Mouse (Mus musculus) heart, embryonic 13.5 days (tissue): ENCODE results near the gene Zfp648. TPM values are rescaled to one million over a fixed set of nuclear protein-coding genes. Genes with fewer than 3 reads are reported as not detected.
A peak's percentile ranks its signal among the peaks of the same experiment; 100 is the strongest.

Source experiments
- ATAC-seq: fragments of 200-750 bp; cut with Nextera tagmentation; 2 replicates; pipeline ENCODE4 v1.8.0; 2017; ENCODE audit warnings: moderate TSS enrichment; ENCODE audit not compliant: insufficient number of reproducible peaks, low FRiP score, low TSS enrichment; ENCODE audit errors: extremely low read depth
- H3K27ac ChIP-seq: fragments of 300-500 bp; sonication (generic); replicated peaks from 2 replicates; pipeline ENCODE4 v1.5.1; 2015; ENCODE audit warnings: moderate library complexity, mild to moderate bottlenecking, inconsistent platforms
- H3K27me3 ChIP-seq: fragments of 300-500 bp; sonication (generic); replicated peaks from 2 replicates; pipeline ENCODE4 v1.6.1; 2015; ENCODE audit warnings: mild to moderate bottlenecking, inconsistent platforms
- H3K36me3 ChIP-seq: fragments of 300-500 bp; sonication (generic); 2 replicates; pipeline ENCODE4 v1.6.1; 2015; ENCODE audit warnings: mild to moderate bottlenecking, inconsistent platforms
- H3K4me1 ChIP-seq: fragments of 300-500 bp; sonication (generic); 2 replicates; pipeline ENCODE4 v1.6.1; 2015; ENCODE audit warnings: inconsistent platforms
- H3K4me2 ChIP-seq: fragments of 300-500 bp; sonication (generic); 2 replicates; pipeline ENCODE4 v1.6.1; 2015; ENCODE audit warnings: inconsistent platforms, mild to moderate bottlenecking, moderate library complexity
- H3K4me3 ChIP-seq: fragments of 300-500 bp; sonication (generic); 2 replicates; pipeline ENCODE4 v1.5.1; 2015; ENCODE audit warnings: moderate library complexity, mild to moderate bottlenecking, inconsistent platforms
- H3K9ac ChIP-seq: fragments of 300-500 bp; sonication (generic); 2 replicates; pipeline ENCODE4 v1.6.1; 2015; ENCODE audit warnings: inconsistent platforms, mild to moderate bottlenecking, moderate library complexity
- H3K9me3 ChIP-seq: fragments of 300-500 bp; sonication (generic); 2 replicates; pipeline ENCODE4 v1.6.1; 2016; ENCODE audit warnings: inconsistent platforms
- WGBS: fragments of 180-500 bp; shearing (Covaris S2); methylation state at CpG from one replicate; pipeline ENCODE4 v1.1.7; 2015; ENCODE audit warnings: mixed read lengths; 5-methylcytosine and 5-hydroxymethylcytosine counted together
- polyA plus RNA-seq: library from polyadenylated mRNA; unstranded; fragments of >200 nt; fragmentation: Nextera tagmentation; extraction: Ambion mirVana; gene quantifications from 2 replicates; pipeline ENCODE4 v1.2.1, GENCODE M21; 2015

The Zfp648 gene
- polyA plus RNA-seq, result 0.08 and 0.12 TPM in 2 replicates

GRCm38 (mm10) chr1:154200955-154201722, at the start of gene Zfp648:
Gene Zfp648, plus strand, starts transcription at chr1:154201187.
- Histone ChIP-seq H3K9me3 (no peaks in the 10 kb centered on the region), H3K4me2 (0 out of 2 replicates have a peak within 1 kb of the TSS, but pooled peaks have one; percentile 11), H3K4me1 (peaks cover 18% of the 10 kb centered on the region), H3K27ac (no peak within 1 kb of the TSS), H3K36me3 (no peaks in the 10 kb centered on the region), H3K27me3 (peaks cover 49% of the 10 kb centered on the region), H3K9ac (no peak within 1 kb of the TSS), H3K4me3 (no peak within 1 kb of the TSS)
- whole genome bisulfite sequencing, result 28% methylated on average over 14 of the region's 14 CpGs
- no peak for ATAC-seq

DNA sequence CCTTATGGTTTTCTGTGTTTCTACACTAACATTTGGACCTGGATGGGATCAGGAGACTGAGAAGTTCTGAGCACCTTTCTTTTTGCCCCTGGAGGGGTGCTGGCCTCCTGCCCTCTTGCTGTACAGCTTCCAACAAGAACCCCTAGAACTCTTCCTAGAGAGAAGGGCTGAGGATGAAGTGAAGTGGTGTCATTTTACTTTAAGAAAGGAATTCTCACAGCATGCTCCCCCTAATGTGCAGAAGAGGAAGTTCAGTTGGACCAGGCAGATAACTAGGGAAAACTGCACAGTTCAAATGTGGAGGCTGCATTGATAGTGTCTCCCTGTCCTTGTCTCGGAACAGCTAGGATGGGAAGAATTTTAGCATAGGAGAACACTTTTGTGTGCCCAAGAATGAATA, 48.4 kb upstream of the Zfp648 start:
- Histone ChIP-seq H3K4me1 (peaks cover 29% of the 10 kb centered on the region), H3K36me3 (no peaks in the 10 kb centered on the region), H3K27ac (no peak overlapping the region), H3K27me3 (no peaks in the 10 kb centered on the region), H3K4me2 (no peak overlapping the region), H3K9ac (no peak overlapping the region), H3K4me3 (no peak overlapping the region), H3K9me3 (no peaks in the 10 kb centered on the region)
- ATAC-seq, result no peak
- WGBS, result 72% methylated on average over 1 of the region's 1 CpGs

DNA sequence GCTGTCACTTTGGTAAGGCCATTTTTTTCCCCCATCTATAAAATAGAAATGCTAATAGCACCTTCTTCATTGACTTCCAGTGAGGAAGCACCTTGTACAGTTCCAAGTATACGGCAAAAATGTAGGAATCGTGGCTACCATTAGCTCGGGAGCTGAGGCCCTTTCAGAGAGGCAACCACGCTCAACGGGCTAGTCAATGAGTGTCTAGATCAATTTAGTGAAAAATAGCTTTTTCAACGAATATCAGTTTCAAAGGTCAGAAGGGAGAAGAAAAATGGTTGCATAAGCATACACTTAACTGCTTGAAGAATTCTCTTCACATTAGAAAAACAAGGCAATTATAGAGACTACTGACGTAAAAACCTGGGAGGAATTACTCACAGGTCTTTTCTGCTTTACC, 47.2 kb upstream of the Zfp648 start:
- H3K9ac ChIP-seq, result no peak overlapping the region
- H3K27ac ChIP-seq, result no peak overlapping the region
- no peaks in the 10 kb centered on the region for H3K27me3 ChIP-seq
- 82% methylated on average over 7 of the region's 7 CpGs for WGBS
- H3K36me3 ChIP-seq, result no peaks in the 10 kb centered on the region
- no peak overlapping the region for H3K4me2 ChIP-seq
- H3K9me3 ChIP-seq, result no peaks in the 10 kb centered on the region
- ATAC-seq, result no peak
- peaks cover 26% of the 10 kb centered on the region for H3K4me1 ChIP-seq
- H3K4me3 ChIP-seq, result no peak overlapping the region

DNA sequence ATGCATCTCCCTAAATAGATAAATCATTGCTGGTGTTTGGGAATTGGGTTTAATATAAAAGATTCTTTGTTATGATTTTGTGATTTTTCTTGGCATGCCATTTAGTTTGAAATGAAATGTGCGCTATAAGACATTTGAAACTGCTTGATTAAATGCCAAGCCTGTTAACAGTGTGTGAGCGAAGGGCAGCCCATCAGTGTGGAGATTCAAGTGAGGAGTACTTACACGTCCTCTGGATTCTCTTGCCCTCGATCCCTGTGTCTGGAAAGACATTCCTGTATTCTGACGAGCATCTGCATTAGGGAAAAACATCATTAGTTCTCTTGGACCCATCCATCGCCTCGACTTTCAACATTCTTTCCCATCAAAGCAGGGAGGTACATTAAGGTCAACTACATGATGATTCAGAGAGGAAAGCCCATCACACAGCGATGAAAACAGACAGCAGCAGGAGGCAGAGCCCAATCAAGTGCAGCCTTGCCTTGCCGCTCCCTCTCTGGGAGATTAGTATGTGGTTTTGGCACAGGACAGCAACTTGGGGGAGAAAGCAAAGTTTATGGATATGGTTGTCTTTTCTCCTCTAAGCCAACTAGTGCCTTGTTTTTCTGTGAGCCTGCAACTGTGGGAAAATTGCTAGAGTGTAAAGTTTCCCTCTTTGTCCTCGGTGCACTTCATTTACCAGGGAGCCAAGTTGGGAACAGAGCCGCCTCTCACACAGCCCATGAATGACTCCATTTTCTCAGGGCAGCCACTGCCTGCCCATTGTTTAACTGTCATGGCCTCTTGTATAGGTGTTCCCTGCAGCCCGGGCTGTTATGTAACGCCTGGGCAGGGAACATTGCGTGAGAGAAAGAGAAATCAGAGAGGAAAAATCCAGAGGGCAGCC, 44.6 kb upstream of the Zfp648 start:
- H3K27ac ChIP-seq, result no peak overlapping the region
- no peak for ATAC-seq
- 56% methylated on average over 14 of the region's 14 CpGs for WGBS

DNA sequence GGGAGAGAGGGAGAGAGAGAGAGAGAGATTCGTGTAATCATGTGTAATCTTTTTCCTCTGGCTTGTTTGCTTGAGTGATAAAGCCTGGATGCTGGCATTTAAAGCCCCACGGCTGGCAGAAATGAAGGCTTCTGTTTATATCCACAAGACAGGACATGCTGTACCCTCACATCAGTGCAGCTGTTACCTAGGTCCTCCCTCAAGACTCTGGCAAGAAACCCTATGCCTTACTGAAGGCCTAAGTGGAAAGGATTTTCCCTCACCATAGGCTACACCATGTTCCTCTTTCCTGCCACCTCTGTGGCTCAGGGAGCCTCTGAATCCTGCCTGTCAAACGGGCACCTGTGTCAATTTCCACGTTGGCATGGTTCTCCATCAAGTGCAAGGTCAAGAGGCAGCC, 43.9 kb upstream of the Zfp648 start:
- Histone ChIP-seq H3K4me2 (no peak overlapping the region), H3K4me1 (peaks cover 6% of the 10 kb centered on the region; the same call in 1 of the 2 replicates), H3K36me3 (no peaks in the 10 kb centered on the region), H3K27ac (no peak overlapping the region), H3K9ac (no peak overlapping the region), H3K9me3 (no peaks in the 10 kb centered on the region; the same call in 1 of the 2 replicates), H3K4me3 (no peak overlapping the region), H3K27me3 (no peaks in the 10 kb centered on the region)
- WGBS, result 58% methylated on average over 4 of the region's 4 CpGs
- no peak for ATAC-seq

More for the DNA sequence above, 44.6 kb upstream of the Zfp648 start:
- Histone ChIP-seq H3K9me3 (no peaks in the 10 kb centered on the region), H3K36me3 (no peaks in the 10 kb centered on the region), H3K27me3 (no peaks in the 10 kb centered on the region), H3K4me2 (no peak overlapping the region), H3K4me1 (peaks cover 6% of the 10 kb centered on the region; the same call in 1 of the 2 replicates), H3K4me3 (no peak overlapping the region), H3K9ac (no peak overlapping the region)

DNA sequence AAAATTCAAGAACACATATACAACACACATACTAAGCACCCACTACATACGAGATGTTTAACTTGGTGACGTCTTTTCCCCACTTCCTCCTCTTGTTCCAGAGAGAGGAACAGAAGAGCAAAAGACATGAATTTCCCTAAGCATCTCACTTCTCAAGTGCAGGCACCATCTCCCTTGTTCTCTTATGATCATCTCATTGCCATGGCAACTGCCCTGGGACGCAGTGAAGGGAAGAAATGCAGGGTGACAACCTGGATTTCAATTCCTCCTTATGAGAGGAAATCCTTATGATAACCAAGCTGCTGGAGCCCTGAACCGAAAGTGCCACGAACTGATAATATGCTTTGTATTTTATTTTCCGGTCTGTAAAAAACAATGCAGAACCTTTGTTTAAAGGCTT, 33.3 kb upstream of the Zfp648 start:
- Histone ChIP-seq H3K36me3 (no peaks in the 10 kb centered on the region), H3K9ac (no peak overlapping the region), H3K27me3 (no peaks in the 10 kb centered on the region), H3K4me3 (no peak overlapping the region), H3K4me1 (no peaks in the 10 kb centered on the region), H3K9me3 (peaks cover 4% of the 10 kb centered on the region; the same call in 1 of the 2 replicates), H3K4me2 (no peak overlapping the region), H3K27ac (no peak overlapping the region)
- WGBS, result 67% methylated on average over 6 of the region's 6 CpGs
- no peak for ATAC-seq

- no peak for ATAC-seq
- WGBS, result 78% methylated on average over 6 of the region's 6 CpGs
These were observed 25.7 kb upstream of the Zfp648 start for GRCm38 (mm10) chr1:154175334-154175733.

DNA sequence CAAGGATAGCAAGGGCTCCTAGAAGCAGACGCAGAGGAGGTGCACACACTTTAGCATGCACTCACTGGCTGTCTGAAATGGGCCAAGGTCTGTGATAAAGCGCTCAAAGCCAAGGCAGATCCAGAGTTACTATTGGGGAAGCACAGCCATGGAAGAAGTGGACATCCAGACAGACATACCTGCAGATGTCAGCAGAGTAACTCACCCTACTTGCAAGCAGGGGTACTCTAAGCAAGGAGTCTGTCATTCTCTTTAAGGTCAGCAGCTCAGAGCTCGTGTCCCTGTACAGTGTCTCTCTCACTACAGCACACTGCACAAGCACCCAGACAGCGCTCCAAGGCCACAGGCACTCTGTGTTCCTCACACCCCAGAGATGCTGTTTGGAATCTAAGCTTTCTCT, 23.2 kb upstream of the Zfp648 start:
- Histone ChIP-seq H3K36me3 (no peaks in the 10 kb centered on the region), H3K4me1 (no peaks in the 10 kb centered on the region), H3K9ac (no peak overlapping the region), H3K4me3 (no peak overlapping the region), H3K27ac (no peak overlapping the region), H3K4me2 (no peak overlapping the region), H3K9me3 (no peaks in the 10 kb centered on the region), H3K27me3 (peaks cover 10% of the 10 kb centered on the region)
- no peak for ATAC-seq
- WGBS, result 70% methylated on average over 4 of the region's 4 CpGs

More at GRCm38 (mm10) chr1:154175334-154175733, 25.7 kb upstream of the Zfp648 start:
- Histone ChIP-seq H3K36me3 (no peaks in the 10 kb centered on the region), H3K4me1 (no peaks in the 10 kb centered on the region), H3K9ac (no peak overlapping the region), H3K4me2 (no peak overlapping the region), H3K9me3 (no peaks in the 10 kb centered on the region), H3K4me3 (no peak overlapping the region), H3K27me3 (0 out of 2 replicates have a peak, but pooled peaks cover 4% of the 10 kb centered on the region), H3K27ac (no peak overlapping the region)

GRCm38 (mm10) chr1:154178541-154179155, 22.3 kb upstream of the Zfp648 start:
- Histone ChIP-seq H3K4me2 (no peak overlapping the region), H3K9me3 (no peaks in the 10 kb centered on the region), H3K27me3 (peaks cover 10% of the 10 kb centered on the region), H3K36me3 (no peaks in the 10 kb centered on the region), H3K9ac (no peak overlapping the region), H3K4me1 (no peaks in the 10 kb centered on the region), H3K27ac (no peak overlapping the region), H3K4me3 (no peak overlapping the region)
- no peak for ATAC-seq
- 71% methylated on average over 8 of the region's 8 CpGs for WGBS

- H3K4me1 ChIP-seq, result no peaks in the 10 kb centered on the region
- ATAC-seq, result no peak; the same call in 1 of the 2 replicates
- 21% methylated on average over 2 of the region's 2 CpGs for WGBS
These were observed 20.0 kb upstream of the Zfp648 start for GRCm38 (mm10) chr1:154180952-154181351.

More at GRCm38 (mm10) chr1:154180952-154181351, 20.0 kb upstream of the Zfp648 start:
- Histone ChIP-seq H3K27me3 (peaks cover 10% of the 10 kb centered on the region), H3K36me3 (no peaks in the 10 kb centered on the region), H3K9me3 (no peaks in the 10 kb centered on the region), H3K4me2 (no peak overlapping the region), H3K27ac (no peak overlapping the region), H3K9ac (no peak overlapping the region), H3K4me3 (no peak overlapping the region)
